Mouse (Mus musculus): ENCODE measurements around the gene Fam102a.
"Not testable (repeated sequence)": the region's sequence is repeated elsewhere in the genome, so short reads cannot be mapped to it uniquely, and the experiment has no call there.

Fam102a gene

DNA sequence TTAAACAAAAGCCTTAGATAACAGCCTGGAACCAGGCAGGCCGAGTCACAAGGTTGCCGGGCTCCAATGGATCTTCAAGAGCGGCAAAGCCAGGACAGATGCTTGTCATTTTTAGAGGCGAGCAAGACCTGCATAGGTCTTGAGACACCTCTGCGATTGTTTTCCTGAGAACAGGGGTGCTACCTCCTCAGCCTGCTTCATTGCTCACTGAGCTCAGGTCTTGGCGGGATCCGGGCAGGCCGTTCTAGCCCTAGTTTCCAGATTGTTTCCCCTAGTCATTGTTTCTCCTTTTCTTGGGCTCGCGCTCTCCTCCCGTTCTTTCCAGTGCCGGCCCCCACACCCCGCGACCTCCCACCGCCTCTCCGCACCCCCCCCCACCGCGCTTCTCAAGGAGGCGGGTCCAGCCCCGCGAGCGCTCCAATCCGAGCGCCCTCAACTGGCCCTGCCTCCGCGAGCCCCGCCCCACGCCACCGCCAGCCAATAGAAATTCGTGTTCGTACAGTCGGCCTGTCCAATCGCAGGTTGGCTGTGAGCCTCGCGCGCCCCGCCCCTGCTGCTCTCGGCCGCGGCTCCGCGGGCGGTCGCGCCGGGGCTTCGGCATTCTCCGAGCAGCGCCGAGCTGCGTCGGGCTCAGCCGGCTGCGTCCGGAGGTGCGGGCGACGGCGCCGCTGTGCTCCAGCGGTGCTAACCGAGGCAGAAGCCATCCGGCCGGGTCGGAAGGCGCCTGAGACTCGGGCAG lies at the start of gene Fam102a:
TSS of gene Fam102a (plus strand) at position 600 of the 739 bp plus-strand sequence.
- peak; percentile 99 for DNase-seq

DNA sequence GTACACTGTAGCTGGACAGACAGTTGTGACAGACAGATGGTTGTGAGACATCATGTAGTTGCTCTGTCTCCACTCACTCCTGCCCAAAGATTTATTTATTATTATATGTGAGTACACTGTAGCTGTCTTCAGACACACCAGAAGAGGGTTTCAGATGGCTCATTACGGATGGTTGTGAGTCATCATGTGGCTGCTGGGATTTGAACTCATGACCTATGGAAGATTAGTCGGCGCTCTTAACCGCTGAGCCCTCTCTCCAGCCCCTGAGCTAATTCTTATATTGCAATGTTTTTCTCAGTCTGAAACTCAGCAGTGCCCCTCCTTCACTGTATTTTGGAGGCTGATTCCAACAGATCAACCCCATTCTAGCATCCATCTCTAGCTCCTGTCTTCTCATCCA lies 49.4 kb upstream of the Fam102a start:
- no peak for DNase-seq

DNA sequence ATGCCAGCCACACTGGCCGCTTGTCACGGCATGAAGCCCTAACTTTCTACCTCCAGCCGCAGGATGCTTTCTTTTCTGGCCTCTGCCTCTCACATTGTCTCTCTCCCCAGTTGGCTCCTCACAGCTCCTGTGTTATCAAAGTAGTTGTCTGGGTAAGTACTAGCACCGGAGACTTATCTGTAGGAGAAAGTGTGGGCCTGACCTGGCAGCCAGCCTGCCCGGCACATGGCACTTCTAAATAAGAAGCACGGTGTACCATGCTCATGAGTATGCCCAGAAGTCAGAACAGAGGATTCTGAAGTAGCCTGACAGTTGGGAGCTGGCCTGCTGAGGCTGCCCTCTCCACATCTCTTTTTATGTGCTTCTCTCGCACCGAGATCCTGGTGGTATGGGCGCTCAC lies 49.0 kb upstream of the Fam102a start:
- DNase-seq: no peak

DNA sequence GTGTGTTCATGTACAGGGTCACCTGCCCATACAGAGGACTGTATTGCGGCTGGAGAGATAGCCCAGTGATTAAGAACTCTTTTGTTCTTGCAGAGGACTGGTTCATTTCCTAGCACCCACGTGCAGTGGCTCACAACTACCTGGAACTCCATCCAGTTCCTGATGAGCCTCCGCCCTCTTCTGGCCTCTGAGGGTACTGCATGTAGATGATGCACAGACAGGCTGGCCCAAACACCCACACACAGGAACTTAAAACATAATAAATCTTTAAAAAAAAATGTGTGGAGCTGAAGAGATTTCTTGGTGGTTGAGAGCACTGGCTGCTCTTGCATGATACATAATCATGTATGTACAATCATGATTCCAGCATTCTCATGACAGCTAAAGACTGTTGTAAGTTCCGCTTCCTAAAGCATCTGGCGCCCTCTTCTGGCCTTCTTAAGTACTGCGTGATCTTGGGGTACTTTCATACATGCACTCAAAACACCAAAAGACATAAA lies 48.0 kb upstream of the Fam102a start:
- DNase-seq: peak; percentile 98

DNA sequence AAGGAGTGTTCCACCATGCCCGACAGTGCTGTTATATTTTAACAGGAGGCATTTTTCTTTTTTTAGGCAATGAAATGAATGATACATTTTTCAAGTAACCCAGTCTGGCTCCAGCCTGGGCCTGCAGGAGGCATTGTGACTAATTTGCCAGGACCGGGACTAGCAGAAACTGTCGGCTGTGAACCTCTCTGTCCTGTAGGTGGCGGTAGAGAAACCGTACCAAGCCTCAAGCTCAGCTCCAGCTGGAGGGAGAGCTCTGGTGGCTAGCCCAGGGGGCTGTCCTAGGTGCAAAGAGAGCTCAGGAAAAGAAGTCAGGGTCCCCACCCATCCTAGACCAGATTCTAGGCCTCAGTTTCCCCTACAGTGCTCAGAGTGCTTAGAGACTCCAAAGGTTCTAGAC lies 46.5 kb upstream of the Fam102a start:
- DNase-seq: peak; percentile 87

DNA sequence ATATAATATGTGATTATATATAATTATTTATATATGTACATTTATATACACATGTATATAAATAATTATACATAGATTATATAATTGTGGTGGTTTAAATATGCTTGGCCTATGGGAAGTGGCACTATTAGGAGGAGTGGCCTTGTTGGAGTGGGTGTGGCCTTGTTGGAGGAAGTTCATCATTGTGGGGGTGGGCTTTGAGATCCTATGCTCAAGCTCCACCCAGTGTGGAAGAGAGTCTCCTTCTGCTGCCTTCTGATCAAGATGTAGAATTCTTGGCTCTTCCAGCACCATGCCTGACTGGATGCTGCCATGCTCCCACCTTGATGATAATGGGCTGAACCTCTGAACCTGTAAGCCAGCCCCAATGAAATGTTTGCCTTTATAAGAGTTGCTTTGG lies 44.4 kb upstream of the Fam102a start:
- not testable (repeated sequence) for DNase-seq

DNA sequence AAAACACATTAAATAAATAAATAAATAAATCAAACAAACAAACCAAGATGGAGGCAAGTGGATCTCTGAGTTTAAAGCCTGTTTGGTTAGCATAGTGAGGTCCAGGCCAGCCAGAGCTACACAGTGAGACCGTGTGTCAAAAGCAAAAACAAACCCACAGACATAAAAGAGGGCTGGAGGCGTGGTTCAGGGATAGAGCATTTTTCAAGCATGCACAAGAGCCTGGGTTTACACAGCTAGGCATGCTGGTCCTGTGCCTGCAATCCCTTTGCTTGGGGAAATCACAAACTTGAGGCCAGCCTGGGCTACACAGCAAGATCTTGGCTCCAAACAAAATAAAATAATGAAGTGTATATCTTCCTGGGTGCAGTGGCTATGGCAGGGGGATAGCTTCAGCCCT lies 42.5 kb upstream of the Fam102a start:
- no peak for DNase-seq

DNA sequence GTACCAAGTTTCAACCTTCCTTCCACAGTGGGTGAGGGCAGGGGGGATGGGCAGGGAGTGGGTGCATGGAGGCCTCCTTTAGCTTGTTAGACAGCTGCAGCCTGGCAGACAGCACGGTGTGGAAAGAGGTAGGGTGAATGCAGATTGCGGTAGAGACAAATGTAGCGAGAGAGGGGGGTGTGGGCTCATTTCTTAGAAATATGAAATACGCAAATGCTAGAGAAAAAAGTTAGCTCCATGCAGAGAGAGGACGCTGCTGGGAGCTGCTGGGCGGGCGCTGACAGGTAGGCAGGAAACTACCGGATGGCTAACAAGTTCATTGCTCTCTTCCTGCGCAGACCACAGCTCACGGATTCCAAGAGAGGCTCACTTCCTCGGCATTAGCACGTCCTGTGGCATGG lies 41.8 kb upstream of the Fam102a start:
- DNase-seq: no peak

DNA sequence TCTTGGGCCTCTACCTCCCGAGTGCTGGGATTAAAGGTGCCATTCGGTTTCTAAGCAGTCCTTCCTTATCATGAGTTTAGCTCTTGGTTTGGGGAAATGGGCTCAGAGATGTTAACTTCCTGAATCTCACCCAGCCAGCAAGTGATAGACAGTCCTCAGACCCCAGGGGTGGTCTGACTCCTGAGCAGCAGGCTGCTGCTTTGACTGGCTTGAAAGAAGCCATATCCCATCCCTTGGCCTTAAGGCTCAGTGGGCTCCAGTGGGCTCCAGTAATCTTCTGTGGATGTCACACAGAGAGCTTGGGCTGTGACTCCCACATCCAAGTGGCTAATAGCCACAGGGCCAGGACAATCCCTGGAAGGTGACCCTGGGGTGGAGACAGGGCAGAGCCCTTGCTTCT lies 40.6 kb upstream of the Fam102a start:
- no peak for DNase-seq

DNA sequence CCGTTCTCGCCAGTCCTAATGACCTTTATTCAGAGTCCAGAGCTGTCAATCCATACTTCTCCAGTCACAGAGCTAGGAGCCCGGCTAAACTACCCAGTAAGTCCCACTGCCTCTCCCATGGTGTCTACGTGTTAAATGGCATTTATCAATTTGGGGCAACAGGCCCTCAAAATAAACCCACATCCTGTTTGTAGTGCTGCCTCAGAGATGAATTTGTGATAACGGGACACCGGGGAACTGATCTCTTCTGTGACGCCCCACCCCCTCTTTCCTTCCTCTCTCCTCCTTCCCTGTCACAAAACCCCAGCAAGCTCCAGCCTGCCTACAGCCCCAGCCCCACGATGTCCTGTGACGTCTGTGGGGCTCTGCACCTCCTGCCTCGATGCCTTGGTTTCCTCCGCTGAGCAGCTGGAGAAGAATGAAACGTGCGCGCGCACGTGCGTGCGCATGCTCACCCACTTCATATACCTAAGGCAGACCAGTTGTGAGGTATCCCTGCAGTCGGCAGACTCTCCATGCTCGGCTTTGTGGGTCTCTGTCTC lies 39.9 kb upstream of the Fam102a start:
- DNase-seq: peak; percentile 64

DNA sequence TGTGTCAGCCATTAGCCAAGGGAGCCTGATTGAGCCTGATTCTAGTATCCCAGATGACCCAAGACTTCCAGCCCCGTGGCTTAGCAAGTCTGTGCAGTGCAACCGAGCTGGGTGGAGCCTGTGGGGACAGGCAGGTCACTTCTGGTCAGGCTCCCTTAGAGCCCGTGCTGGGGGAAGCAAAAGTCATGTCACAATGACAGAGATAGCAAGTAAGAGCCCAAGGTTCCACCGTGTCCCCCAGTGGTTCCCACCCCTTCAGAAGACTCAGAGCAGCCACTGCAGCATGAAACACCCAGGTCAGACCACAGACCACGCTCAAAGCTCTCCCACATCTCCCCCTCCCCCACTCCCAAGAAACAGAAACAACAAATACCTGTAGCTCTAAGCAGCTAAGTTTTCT lies 38.9 kb upstream of the Fam102a start:
- DNase-seq: no peak

DNA sequence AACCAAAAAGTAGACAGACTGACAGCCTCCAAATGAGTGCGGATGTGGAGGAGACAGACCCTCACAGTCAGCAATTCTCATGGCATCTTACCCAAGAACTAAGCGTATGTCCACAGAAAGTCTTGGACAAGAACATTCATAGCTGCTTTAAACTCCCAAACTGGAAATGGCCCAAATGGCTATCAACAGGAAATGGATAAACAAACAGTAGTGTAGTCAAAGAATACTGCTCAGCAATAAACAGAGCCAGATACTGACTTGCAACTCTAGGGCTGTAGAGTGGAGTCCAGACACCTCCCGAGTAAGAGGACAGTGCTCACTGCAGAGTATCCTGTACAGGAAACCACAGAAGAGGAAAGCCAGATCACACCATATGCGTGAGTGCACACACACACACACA lies 35.8 kb upstream of the Fam102a start:
- DNase-seq: no peak

DNA sequence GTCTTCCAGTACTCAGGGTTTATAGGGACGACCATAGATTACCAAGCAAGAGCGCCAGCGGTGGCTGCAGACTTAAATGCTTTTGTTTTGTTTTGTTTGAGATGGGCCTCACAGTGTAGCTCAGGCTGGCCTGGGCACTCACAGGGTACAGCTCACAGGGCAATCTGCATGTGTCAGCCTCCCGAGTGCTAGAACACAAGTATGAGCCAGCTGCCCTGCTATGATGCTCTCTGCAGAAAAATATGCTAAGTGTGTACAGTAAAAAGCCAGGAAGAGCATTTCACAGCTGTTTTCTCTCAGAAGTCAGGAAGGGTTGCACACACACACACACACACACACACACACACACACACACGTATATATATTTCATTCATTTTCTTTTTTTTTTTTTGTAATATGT lies 34.7 kb upstream of the Fam102a start:
- DNase-seq: no peak

DNA sequence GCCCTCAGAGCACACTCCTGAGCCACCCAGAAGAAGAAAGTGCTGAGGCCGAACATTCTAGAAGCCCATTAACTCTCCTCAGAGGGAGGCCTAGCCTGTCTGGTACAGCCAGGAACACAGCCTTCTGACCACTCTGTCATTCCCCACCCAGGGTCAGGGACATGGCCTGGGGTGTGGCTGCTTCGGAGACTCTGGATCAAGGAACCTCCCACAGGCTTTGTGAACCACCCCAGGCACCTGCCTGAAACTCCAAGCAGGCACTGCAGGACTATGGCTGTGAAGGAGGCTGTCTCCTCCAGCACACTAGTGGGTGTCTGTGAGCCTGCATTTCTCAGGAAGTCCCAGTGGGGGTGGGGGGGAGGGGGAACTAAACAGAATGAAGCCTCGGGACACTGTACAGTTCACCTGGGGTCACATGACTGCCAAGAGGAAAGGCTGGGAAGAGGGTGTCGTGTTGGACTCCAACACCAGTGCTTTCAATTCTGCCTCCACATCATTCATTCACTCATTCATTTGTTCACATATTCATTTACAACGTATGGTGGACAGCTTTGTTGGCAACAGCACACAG lies 33.3 kb upstream of the Fam102a start:
- no peak for DNase-seq

DNA sequence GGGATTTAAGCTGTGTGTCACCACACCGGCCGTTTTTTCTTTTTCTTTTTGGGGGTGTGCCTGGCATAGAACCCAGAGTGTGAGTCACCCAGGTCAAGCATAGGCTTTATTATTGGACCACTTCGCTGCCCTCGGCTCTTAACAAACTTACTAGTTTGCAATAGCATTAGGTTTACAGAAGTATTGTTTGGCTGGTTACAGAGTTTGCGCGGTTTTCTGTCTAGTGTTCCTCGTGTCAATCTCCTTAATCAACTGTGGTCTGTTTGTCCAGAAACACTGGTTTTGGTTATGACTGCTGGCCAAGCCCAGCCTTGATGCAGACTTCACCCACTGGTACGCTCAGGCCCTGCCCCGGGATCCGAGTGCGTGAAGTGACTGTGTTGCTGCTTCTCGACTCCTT lies 32.3 kb upstream of the Fam102a start:
- no peak for DNase-seq

DNA sequence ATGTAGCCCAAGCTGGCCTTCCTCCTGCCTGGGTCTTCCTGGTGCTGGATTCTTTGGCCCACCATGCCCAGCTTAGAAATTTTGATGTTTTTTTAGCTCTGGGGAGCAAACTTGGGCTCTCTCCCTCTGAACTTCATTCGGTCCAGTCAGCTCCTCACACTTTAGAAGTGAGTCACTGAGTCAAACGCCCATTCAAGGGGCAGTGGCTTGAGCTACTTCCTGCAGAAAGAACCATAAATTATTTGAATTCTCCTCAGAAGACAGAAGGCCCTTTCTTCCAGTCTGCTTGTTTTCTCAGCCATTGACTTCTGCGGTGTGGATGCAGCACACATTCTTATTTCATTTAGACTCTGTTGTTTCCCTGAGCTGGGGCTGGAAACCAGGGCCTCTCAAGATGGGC lies 31.5 kb upstream of the Fam102a start:
- DNase-seq: no peak

DNA sequence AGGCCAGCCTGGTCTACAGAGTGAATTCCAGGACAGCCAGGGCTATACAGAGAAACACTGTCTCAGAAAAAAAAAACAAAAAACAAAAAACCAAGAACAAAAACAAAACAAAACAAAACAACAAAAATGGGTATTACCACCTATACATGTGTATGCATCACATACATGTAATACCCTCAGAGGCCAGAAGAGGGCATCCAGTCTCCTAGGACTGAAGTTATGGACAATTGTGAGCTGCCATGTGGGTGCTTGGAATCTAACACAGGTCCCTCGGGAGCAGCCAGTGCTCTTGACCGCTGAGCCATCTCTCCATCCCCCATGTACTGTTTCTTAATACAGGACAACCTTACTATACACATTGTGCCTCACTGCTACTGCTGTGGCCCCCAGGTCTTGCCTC lies 29.6 kb upstream of the Fam102a start:
- no peak for DNase-seq

DNA sequence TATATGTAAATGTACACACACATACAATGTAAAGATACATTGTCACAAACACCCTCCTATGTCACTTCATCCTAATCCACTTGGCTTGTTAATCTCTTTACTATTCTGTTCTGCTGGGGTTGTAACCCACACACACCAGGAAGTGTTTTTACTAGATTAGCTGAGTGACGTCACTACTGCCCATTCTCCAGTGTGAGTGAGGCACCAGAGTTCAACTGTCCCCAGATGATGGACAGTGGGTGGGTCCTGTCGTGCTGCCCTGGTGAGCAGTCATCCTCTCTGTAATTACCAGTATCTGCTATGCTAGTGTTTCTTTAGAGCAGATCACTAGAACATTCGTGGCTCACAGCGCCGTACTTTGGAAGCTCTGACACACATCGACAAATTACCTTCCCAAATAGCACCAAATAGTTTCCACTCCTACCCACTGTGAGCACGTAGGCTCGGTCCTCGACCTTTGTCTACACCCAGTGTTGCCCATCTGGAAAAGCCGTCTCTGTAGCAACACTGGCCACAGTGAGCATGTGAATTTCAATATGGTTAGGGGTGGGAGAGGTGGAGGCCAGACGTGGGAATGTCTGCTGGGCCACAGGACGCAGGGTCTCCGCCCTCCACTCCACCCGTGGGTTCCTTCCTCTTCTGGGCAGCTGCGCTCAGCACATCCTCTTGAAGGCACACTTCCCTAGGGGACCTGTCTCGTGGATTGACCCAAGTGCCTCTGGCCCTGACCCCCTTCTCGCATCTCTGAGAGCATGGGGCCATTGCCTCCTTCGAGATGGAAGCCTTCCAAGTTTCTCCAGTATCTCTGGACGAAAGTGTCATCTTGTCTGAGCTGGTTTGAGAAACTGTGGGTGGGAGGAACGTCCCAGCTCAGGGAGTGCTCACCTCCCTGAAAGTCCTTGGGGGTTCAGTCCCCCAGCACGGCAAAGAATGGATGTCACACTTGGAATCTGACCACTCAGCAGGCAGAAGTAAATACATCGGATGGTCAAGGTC lies 28.2 kb upstream of the Fam102a start:
- DNase-seq: no peak

DNA sequence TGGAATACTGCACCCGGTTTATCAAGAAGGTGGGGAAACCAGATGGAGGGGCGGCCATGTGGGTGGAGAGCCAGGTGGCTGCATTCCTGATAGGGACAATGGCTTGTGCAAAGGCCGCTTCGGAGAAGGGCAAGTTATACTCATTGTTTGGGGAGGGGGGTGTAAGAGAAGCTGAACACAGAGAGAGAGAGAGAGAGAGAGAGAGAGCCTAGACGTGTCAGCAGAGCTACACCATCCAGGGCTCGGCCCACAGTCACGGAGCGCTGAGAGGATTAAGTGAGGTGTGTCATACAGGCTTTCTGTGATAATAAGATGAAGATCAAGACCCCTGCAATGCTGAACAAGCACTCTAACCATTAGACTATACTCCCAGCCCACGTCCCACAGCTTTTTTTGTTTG lies 27.2 kb upstream of the Fam102a start:
- DNase-seq: no peak

DNA sequence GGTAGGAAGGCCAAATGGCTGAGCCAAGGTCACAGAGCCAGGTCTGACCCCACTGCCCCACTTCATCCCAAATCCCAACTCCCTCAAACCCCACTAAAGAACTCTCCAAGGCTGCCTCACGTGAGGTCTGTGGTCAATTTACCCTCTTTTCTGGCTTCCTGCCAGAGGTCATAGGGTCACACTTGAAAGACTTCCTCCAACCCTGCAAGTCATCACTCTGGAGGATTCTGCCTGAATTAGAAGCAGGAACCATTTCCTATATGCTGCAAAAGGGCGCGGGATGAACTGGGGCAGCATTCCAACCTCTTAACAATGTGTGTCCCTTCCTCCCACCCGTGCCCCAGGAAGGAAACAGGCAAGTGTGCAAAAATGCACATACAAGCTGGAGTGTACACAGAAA lies 25.8 kb upstream of the Fam102a start:
- DNase-seq: peak; percentile 59

DNA sequence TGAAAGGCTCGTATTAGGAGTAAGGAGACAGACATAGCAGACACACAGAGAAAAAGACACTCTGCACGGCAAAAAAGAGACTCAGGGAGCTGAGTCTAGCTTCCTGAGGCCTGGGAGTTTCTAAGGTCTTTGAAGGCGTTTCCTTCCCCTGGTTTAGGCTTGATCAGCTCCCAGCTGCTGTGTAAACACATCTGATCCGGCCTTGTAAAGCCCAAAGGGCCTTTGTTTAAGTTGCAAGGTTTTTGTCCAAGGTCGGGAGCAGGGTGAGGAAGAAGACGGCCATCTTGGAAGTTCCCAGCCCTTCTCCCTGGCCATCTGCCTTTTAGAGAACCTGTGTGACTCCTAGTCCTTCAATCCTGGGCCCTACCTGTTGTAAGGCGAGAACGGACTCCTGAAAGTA lies 25.2 kb upstream of the Fam102a start:
- DNase-seq: peak; percentile 31

DNA sequence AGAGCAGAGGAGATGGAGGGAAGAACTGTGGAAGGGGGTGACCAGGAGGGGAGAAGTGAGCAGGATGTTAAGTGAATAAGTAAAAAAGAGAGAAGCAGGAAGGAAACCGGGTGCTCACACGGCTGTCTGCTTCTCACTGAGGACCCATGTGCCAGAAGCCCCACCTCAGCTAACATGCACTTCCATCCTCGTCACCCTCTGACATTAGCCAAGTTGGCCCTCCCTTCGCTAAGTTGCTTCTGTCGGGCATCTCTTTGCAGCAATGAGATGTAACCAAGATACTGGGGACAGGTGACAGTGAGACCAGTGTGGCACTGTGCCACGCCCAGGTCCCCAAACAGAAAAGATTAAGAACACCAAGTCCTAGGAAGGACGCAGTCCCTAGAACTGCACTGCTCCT lies 22.5 kb upstream of the Fam102a start:
- no peak for DNase-seq

DNA sequence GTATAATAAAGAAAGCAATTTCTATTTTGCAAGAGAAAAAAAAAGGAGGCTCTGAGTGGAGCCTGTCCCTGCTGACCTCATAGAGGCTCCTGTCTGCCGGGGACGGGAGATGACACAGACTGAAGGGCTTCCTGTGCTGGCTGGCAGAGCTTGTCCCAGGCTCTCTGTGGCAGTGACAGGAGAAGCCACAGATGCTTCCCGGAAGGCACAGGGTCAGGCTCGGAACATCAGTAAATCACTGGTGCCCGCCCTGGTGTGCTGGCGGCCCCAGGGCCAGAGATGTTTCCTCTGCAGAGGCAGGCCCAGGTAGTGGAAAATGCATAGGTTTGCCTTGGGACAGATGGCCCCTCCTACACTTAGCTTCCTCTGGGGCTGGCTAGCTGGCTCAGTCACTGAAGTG lies 20.8 kb upstream of the Fam102a start:
- peak; percentile 59 for DNase-seq

Measured in lung, postnatal 14 days (tissue).